20 mouse cellular contexts compared by ENCODE assay signal in genomic region chr5:92942166-92942565, GRCm38 (mm10).
DNase-seq lines count a peak whose midpoint lies in the region; ATAC-seq lines count a peak whose summit lies in the region.
"Had no signal": no experiment of that assay in that cellular context is flagged by ENCODE, and none has a peak within 500 bp of the region (broad histone marks: within the 10 kb centered on the region; RNA-seq: fewer than 3 reads in every experiment).

No protein-coding gene starts in this region.

- no peak overlapping the region for H3K4me3 ChIP-seq in intestine, embryonic 14.5 days (ENCODE audit: low read depth, low read length)
- H3K4me3 ChIP-seq in intestine, embryonic 16.5 days (ENCODE audit: low read length), result no peak overlapping the region
- no peak overlapping the region for H3K4me3 ChIP-seq in midbrain, embryonic 11.5 days (ENCODE audit: low read depth, low read length)
- no peak overlapping the region for H3K4me3 ChIP-seq in midbrain, embryonic 15.5 days
- 0 out of 2 replicates have a peak overlapping the region, but pooled peaks have one; percentile 23 for H3K4me3 ChIP-seq in embryonic facial prominence, embryonic 10.5 days
- no peak overlapping the region for H3K4me3 ChIP-seq in limb, embryonic 15.5 days
- H3K4me3 ChIP-seq: embryonic facial prominence, embryonic 15.5 days; gastrocnemius, adult 2 months; limb, embryonic 13.5 days; neural tube, embryonic 13.5 days had no signal

- H3K9me3 ChIP-seq in intestine, embryonic 14.5 days (ENCODE audit: control insufficient read depth, low read length), result peaks cover 28% of the 10 kb centered on the region
- peaks cover 30% of the 10 kb centered on the region for H3K9me3 ChIP-seq in intestine, embryonic 16.5 days (ENCODE audit: control insufficient read depth, low read length)
- peaks cover 15% of the 10 kb centered on the region for H3K9me3 ChIP-seq in midbrain, embryonic 11.5 days (ENCODE audit: control insufficient read depth, low read length)
- peaks cover 13% of the 10 kb centered on the region; the same call in 1 of the 2 replicates for H3K9me3 ChIP-seq in midbrain, embryonic 15.5 days
- H3K9me3 ChIP-seq in embryonic facial prominence, embryonic 10.5 days, result peaks cover 34% of the 10 kb centered on the region
- peaks cover 16% of the 10 kb centered on the region; the same call in 1 of the 2 replicates for H3K9me3 ChIP-seq in limb, embryonic 15.5 days

- WGBS in intestine, embryonic 14.5 days, result 88% methylated on average over 57 of the region's 57 CpGs
- WGBS in intestine, embryonic 16.5 days, result 87% methylated on average over 57 of the region's 57 CpGs
- WGBS in midbrain, embryonic 11.5 days, result 80% methylated on average over 54 of the region's 57 CpGs
- WGBS in midbrain, embryonic 15.5 days, result 91% methylated on average over 57 of the region's 57 CpGs
- 82% methylated on average over 57 of the region's 57 CpGs for WGBS in embryonic facial prominence, embryonic 10.5 days
- WGBS in limb, embryonic 15.5 days, result 92% methylated on average over 51 of the region's 57 CpGs

- no peak overlapping the region for H3K4me2 ChIP-seq in intestine, embryonic 14.5 days (ENCODE audit: low read length)
- H3K4me2 ChIP-seq in intestine, embryonic 16.5 days (ENCODE audit: low read depth, low read length), result no peak overlapping the region
- no peak overlapping the region for H3K4me2 ChIP-seq in midbrain, embryonic 11.5 days
- H3K4me2 ChIP-seq in midbrain, embryonic 15.5 days, result no peak overlapping the region
- H3K4me2 ChIP-seq in limb, embryonic 15.5 days, result no peak overlapping the region
- H3K4me2 ChIP-seq: embryonic facial prominence, embryonic 15.5 days; hindbrain, embryonic 14.5 days; limb, embryonic 13.5 days; neural tube, embryonic 13.5 days had no signal

- H3K9ac ChIP-seq in intestine, embryonic 14.5 days (ENCODE audit: low read length), result no peak overlapping the region
- H3K9ac ChIP-seq in intestine, embryonic 16.5 days (ENCODE audit: low read depth, low read length), result no peak overlapping the region
- H3K9ac ChIP-seq in midbrain, embryonic 11.5 days (ENCODE audit: low read length), result no peak overlapping the region
- no peak overlapping the region for H3K9ac ChIP-seq in midbrain, embryonic 15.5 days
- H3K9ac ChIP-seq in limb, embryonic 15.5 days, result no peak overlapping the region
- H3K9ac ChIP-seq: embryonic facial prominence, embryonic 15.5 days; hindbrain, embryonic 14.5 days; limb, embryonic 13.5 days; liver, embryonic 14.5 days; neural tube, embryonic 13.5 days had no signal

- DNase-seq in intestine, embryonic 14.5 days (ENCODE audit: low spot score), result no peak
- DNase-seq in midbrain, embryonic 11.5 days (ENCODE audit: low spot score, missing footprints), result no peak
- no peak for DNase-seq in embryonic facial prominence, embryonic 10.5 days (ENCODE audit: low spot score)
- DNase-seq in layer of hippocampus, adult 11-12 months (ENCODE audit: low spot score), result no peak
- DNase-seq: adrenal gland, postnatal 25 days; cerebellum, adult 11 months; cerebellum, postnatal 14 days; gastrocnemius, adult 2 months; kidney, adult 11 months; kidney, postnatal 4 days; right cerebral cortex, adult 18-20 months; thymus, postnatal 25 days had no signal

- no peak overlapping the region for H3K27ac ChIP-seq in intestine, embryonic 14.5 days (ENCODE audit: low read depth)
- no peak overlapping the region for H3K27ac ChIP-seq in intestine, embryonic 16.5 days (ENCODE audit: low read length)
- H3K27ac ChIP-seq in midbrain, embryonic 11.5 days (ENCODE audit: low read depth, low read length), result no peak overlapping the region
- no peak overlapping the region for H3K27ac ChIP-seq in midbrain, embryonic 15.5 days
- no peak overlapping the region; the same call in 1 of the 2 replicates for H3K27ac ChIP-seq in embryonic facial prominence, embryonic 10.5 days (replicated peaks)
- H3K27ac ChIP-seq in limb, embryonic 15.5 days, result no peak overlapping the region
- H3K27ac ChIP-seq: embryonic facial prominence, embryonic 15.5 days; gastrocnemius, adult 2 months; hindbrain, embryonic 14.5 days; limb, embryonic 13.5 days; liver, embryonic 14.5 days; neural tube, embryonic 13.5 days had no signal

- no peaks in the 10 kb centered on the region for H3K4me1 ChIP-seq in intestine, embryonic 14.5 days (replicated peaks; ENCODE audit: control insufficient read depth, insufficient read depth, low read length)
- no peaks in the 10 kb centered on the region for H3K4me1 ChIP-seq in intestine, embryonic 16.5 days (ENCODE audit: control insufficient read depth, insufficient read depth, low read length)
- no peaks in the 10 kb centered on the region for H3K4me1 ChIP-seq in midbrain, embryonic 11.5 days (ENCODE audit: control insufficient read depth, insufficient read depth, low read length)
- H3K4me1 ChIP-seq in midbrain, embryonic 15.5 days, result no peaks in the 10 kb centered on the region
- H3K4me1 ChIP-seq in embryonic facial prominence, embryonic 10.5 days, result no peaks in the 10 kb centered on the region
- H3K4me1 ChIP-seq in limb, embryonic 15.5 days, result no peaks in the 10 kb centered on the region
- H3K4me1 ChIP-seq: embryonic facial prominence, embryonic 15.5 days; limb, embryonic 13.5 days; neural tube, embryonic 13.5 days had no signal

- no peaks in the 10 kb centered on the region for H3K27me3 ChIP-seq in intestine, embryonic 14.5 days (replicated peaks; ENCODE audit: control insufficient read depth, insufficient read depth, low read length)
- H3K27me3 ChIP-seq in intestine, embryonic 16.5 days (replicated peaks; ENCODE audit: control insufficient read depth, insufficient read depth, low read length), result no peaks in the 10 kb centered on the region
- H3K27me3 ChIP-seq in midbrain, embryonic 11.5 days (ENCODE audit: control insufficient read depth, insufficient read depth, low read length), result no peaks in the 10 kb centered on the region
- no peaks in the 10 kb centered on the region for H3K27me3 ChIP-seq in midbrain, embryonic 15.5 days (replicated peaks)
- H3K27me3 ChIP-seq in embryonic facial prominence, embryonic 10.5 days (replicated peaks; ENCODE audit: low read depth, poor library complexity, severe bottlenecking), result peaks cover 8% of the 10 kb centered on the region; the same call in 1 of the 2 replicates
- H3K27me3 ChIP-seq in limb, embryonic 15.5 days, result no peaks in the 10 kb centered on the region
- H3K27me3 ChIP-seq: embryonic facial prominence, embryonic 15.5 days; limb, embryonic 13.5 days; neural tube, embryonic 13.5 days had no signal

- peaks cover 69% of the 10 kb centered on the region for H3K36me3 ChIP-seq in intestine, embryonic 14.5 days (ENCODE audit: control insufficient read depth, insufficient read depth, low read length)
- peaks cover 36% of the 10 kb centered on the region for H3K36me3 ChIP-seq in intestine, embryonic 16.5 days (ENCODE audit: control insufficient read depth, insufficient read depth, low read length)
- H3K36me3 ChIP-seq in midbrain, embryonic 11.5 days (ENCODE audit: control insufficient read depth, insufficient read depth, low read length), result peaks cover 33% of the 10 kb centered on the region
- H3K36me3 ChIP-seq in midbrain, embryonic 15.5 days (replicated peaks), result peaks cover 31% of the 10 kb centered on the region
- peaks cover 78% of the 10 kb centered on the region for H3K36me3 ChIP-seq in embryonic facial prominence, embryonic 10.5 days (replicated peaks)
- peaks cover 35% of the 10 kb centered on the region for H3K36me3 ChIP-seq in limb, embryonic 15.5 days

- ATAC-seq in intestine, embryonic 14.5 days (replicated peaks; ENCODE audit: low FRiP score, low TSS enrichment, low read depth), result 0 out of 2 replicates have a peak, but pooled peaks have one; percentile 42
- no peak for ATAC-seq in intestine, embryonic 16.5 days
- 0 out of 2 replicates have a peak, but pooled peaks have one; percentile 7 for ATAC-seq in midbrain, embryonic 11.5 days (ENCODE audit: low FRiP score)
- no peak; the same call in 1 of the 2 replicates for ATAC-seq in midbrain, embryonic 15.5 days (replicated peaks)
- 0 out of 2 replicates have a peak, but pooled peaks have one; percentile 15 for ATAC-seq in limb, embryonic 15.5 days (ENCODE audit: insufficient number of reproducible peaks, low FRiP score, low TSS enrichment, low read depth)

Comparison
In these comparisons a context has a peak if more than half of its experiments do, and no peak if none do; other contexts are left out.
1. ATAC-seq: peak in intestine, embryonic 14.5 days (single experiment), midbrain, embryonic 11.5 days (single experiment) and limb, embryonic 15.5 days (single experiment); none in intestine, embryonic 16.5 days (single experiment) and midbrain, embryonic 15.5 days (single experiment).